Mouse (Mus musculus) kidney, embryonic 15.5 days (tissue): Measurements from ENCODE around the gene Sympk. TPM values are rescaled to one million over a fixed set of nuclear protein-coding genes. Genes with fewer than 3 reads are reported as not detected.

Experiments used
- ATAC-seq: fragments of 200-750 bp; cut with Nextera tagmentation; replicated peaks from 2 replicates; pipeline ENCODE4 v1.8.0; 2017; ENCODE audit warnings: moderate TSS enrichment; ENCODE audit not compliant: low FRiP score
- H3K27ac ChIP-seq: fragments of 300-500 bp; sonication (generic); 2 replicates; pipeline ENCODE4 v1.5.1; 2015; ENCODE audit warnings: mild to moderate bottlenecking, inconsistent platforms
- H3K27me3 ChIP-seq: fragments of 300-500 bp; sonication (generic); 2 replicates; pipeline ENCODE4 v1.6.1; 2015; ENCODE audit warnings: inconsistent platforms
- H3K36me3 ChIP-seq: fragments of 300-500 bp; sonication (generic); 2 replicates; pipeline ENCODE4 v1.6.1; 2015; ENCODE audit warnings: inconsistent platforms
- H3K4me1 ChIP-seq: fragments of 300-500 bp; sonication (generic); 2 replicates; pipeline ENCODE4 v1.6.1; 2015; ENCODE audit warnings: inconsistent platforms
- H3K4me2 ChIP-seq: fragments of 300-500 bp; sonication (generic); 2 replicates; pipeline ENCODE4 v1.6.1; 2015; ENCODE audit warnings: moderate library complexity, mild to moderate bottlenecking, inconsistent platforms
- H3K4me3 ChIP-seq: fragments of 300-500 bp; sonication (generic); replicated peaks from 2 replicates; pipeline ENCODE4 v1.5.1; 2015; ENCODE audit warnings: mild to moderate bottlenecking, inconsistent platforms
- H3K9ac ChIP-seq: fragments of 300-500 bp; sonication (generic); 2 replicates; pipeline ENCODE4 v1.6.1; 2015; ENCODE audit warnings: mild to moderate bottlenecking, inconsistent platforms
- H3K9me3 ChIP-seq: fragments of 300-500 bp; sonication (generic); replicated peaks from 2 replicates; pipeline ENCODE4 v1.6.1; 2016; ENCODE audit warnings: inconsistent platforms
- WGBS: fragments of 180-500 bp; shearing (Covaris S2); methylation state at CpG from one replicate; pipeline ENCODE4 v1.1.7; 2015; ENCODE audit warnings: mixed read lengths; 5-methylcytosine and 5-hydroxymethylcytosine counted together
- polyA plus RNA-seq: library from polyadenylated mRNA; unstranded; fragments of >200 nt; fragmentation: Nextera tagmentation; extraction: Ambion mirVana; gene quantifications from 2 replicates; pipeline ENCODE4 v1.2.1, GENCODE M21; 2015

The Sympk gene
- polyA plus RNA-seq, 1 experiment from 2014 or later = 38.4 TPM

- H3K27me3 ChIP-seq = no peaks in the 10 kb centered on the region
- H3K27ac ChIP-seq = no peak overlapping the region
- ATAC-seq = no peak
- H3K4me3 ChIP-seq = no peak overlapping the region
- peaks cover 46% of the 10 kb centered on the region for H3K4me1 ChIP-seq
- H3K4me2 ChIP-seq = no peak overlapping the region
- H3K9ac ChIP-seq = no peak overlapping the region
- 78% methylated on average over 7 of the region's 7 CpGs for WGBS
- no peaks in the 10 kb centered on the region for H3K9me3 ChIP-seq
- peaks cover 20% of the 10 kb centered on the region for H3K36me3 ChIP-seq
Measured at GRCm38 (mm10) chr7:19010581-19010980, 13.6 kb upstream of the Sympk start.

GRCm38 (mm10) chr7:19012025-19012621 lies 12.1 kb upstream of the Sympk start:
- Histone ChIP-seq H3K36me3 (peaks cover 6% of the 10 kb centered on the region; the same call in 1 of the 2 replicates), H3K4me2 (peak overlapping the region; percentile 75), H3K4me1 (peaks cover 30% of the 10 kb centered on the region), H3K4me3 (peak overlapping the region; percentile 44), H3K27ac (peak overlapping the region; percentile 81), H3K9me3 (no peaks in the 10 kb centered on the region), H3K27me3 (no peaks in the 10 kb centered on the region), H3K9ac (peak overlapping the region; percentile 53)
- WGBS = 3% methylated on average over 31 of the region's 31 CpGs
- ATAC-seq = peak; percentile 31; the same call in 1 of the 2 replicates

GRCm38 (mm10) chr7:19012882-19013281 lies 11.3 kb upstream of the Sympk start:
- Histone ChIP-seq H3K4me2 (peak overlapping the region; percentile 75; the same call in 1 of the 2 replicates), H3K4me3 (no peak overlapping the region)

GRCm38 (mm10) chr7:19014452-19014851 lies 9.7 kb upstream of the Sympk start:
- Histone ChIP-seq H3K9me3 (no peaks in the 10 kb centered on the region), H3K36me3 (no peaks in the 10 kb centered on the region), H3K4me2 (no peak overlapping the region), H3K4me1 (peaks cover 17% of the 10 kb centered on the region), H3K27me3 (no peaks in the 10 kb centered on the region), H3K4me3 (no peak overlapping the region), H3K27ac (no peak overlapping the region), H3K9ac (no peak overlapping the region)
- no peak for ATAC-seq
- 72% methylated on average over 15 of the region's 15 CpGs for WGBS

More at GRCm38 (mm10) chr7:19012882-19013281, 11.3 kb upstream of the Sympk start:
- Histone ChIP-seq H3K27me3 (no peaks in the 10 kb centered on the region), H3K27ac (no peak overlapping the region; the same call in 1 of the 2 replicates), H3K9me3 (no peaks in the 10 kb centered on the region), H3K9ac (no peak overlapping the region), H3K36me3 (no peaks in the 10 kb centered on the region), H3K4me1 (peaks cover 23% of the 10 kb centered on the region)
- no peak for ATAC-seq
- 42% methylated on average over 2 of the region's 2 CpGs for WGBS

- 88% methylated on average over 4 of the region's 4 CpGs for WGBS
- H3K36me3 ChIP-seq = no peaks in the 10 kb centered on the region
- H3K27ac ChIP-seq = no peak overlapping the region
- no peak for ATAC-seq
- peaks cover 20% of the 10 kb centered on the region for H3K4me1 ChIP-seq
- no peak overlapping the region for H3K4me3 ChIP-seq
- H3K9me3 ChIP-seq = no peaks in the 10 kb centered on the region
- no peak overlapping the region for H3K4me2 ChIP-seq
- peaks cover 11% of the 10 kb centered on the region for H3K27me3 ChIP-seq
- no peak overlapping the region for H3K9ac ChIP-seq
Measured at GRCm38 (mm10) chr7:19016042-19016441, 8.1 kb upstream of the Sympk start.

GRCm38 (mm10) chr7:19017909-19018308 lies 6.3 kb upstream of the Sympk start:
- H3K4me1 ChIP-seq = peaks cover 6% of the 10 kb centered on the region
- no peaks in the 10 kb centered on the region for H3K36me3 ChIP-seq
- no peak for ATAC-seq
- no peak overlapping the region for H3K27ac ChIP-seq
- WGBS = 84% methylated on average over 7 of the region's 7 CpGs
- no peaks in the 10 kb centered on the region for H3K9me3 ChIP-seq
- no peak overlapping the region for H3K9ac ChIP-seq
- H3K4me2 ChIP-seq = no peak overlapping the region
- peaks cover 30% of the 10 kb centered on the region for H3K27me3 ChIP-seq
- H3K4me3 ChIP-seq = no peak overlapping the region

GRCm38 (mm10) chr7:19021048-19021447 lies 3.1 kb upstream of the Sympk start:
- Histone ChIP-seq H3K27ac (no peak overlapping the region), H3K27me3 (peaks cover 40% of the 10 kb centered on the region), H3K4me1 (peaks cover 27% of the 10 kb centered on the region), H3K9me3 (no peaks in the 10 kb centered on the region), H3K36me3 (no peaks in the 10 kb centered on the region), H3K9ac (no peak overlapping the region), H3K4me3 (no peak overlapping the region), H3K4me2 (no peak overlapping the region)
- ATAC-seq = no peak
- WGBS = 14% methylated on average over 8 of the region's 8 CpGs

GRCm38 (mm10) chr7:19022189-19022958 lies 1.8 kb upstream of the Sympk start:
- H3K27ac ChIP-seq = no peak overlapping the region
- H3K4me2 ChIP-seq = no peak overlapping the region
- no peak for ATAC-seq
- WGBS = 52% methylated on average over 18 of the region's 18 CpGs
- peaks cover 34% of the 10 kb centered on the region for H3K4me1 ChIP-seq
- no peaks in the 10 kb centered on the region for H3K9me3 ChIP-seq
- peaks cover 40% of the 10 kb centered on the region for H3K27me3 ChIP-seq
- H3K4me3 ChIP-seq = no peak overlapping the region
- no peak overlapping the region for H3K9ac ChIP-seq
- H3K36me3 ChIP-seq = no peaks in the 10 kb centered on the region

- Histone ChIP-seq H3K4me3 (peak within 1 kb of the TSS; percentile 96), H3K27me3 (peaks cover 40% of the 10 kb centered on the region), H3K9me3 (no peaks in the 10 kb centered on the region), H3K4me1 (peaks cover 34% of the 10 kb centered on the region), H3K4me2 (peak within 1 kb of the TSS; percentile 81), H3K9ac (peak within 1 kb of the TSS; percentile 94), H3K27ac (peak within 1 kb of the TSS; percentile 60), H3K36me3 (0 out of 2 replicates have a peak, but pooled peaks cover 1% of the 10 kb centered on the region)
- ATAC-seq = peak; percentile 34
- 2% methylated on average over 30 of the region's 30 CpGs for WGBS
Measured at GRCm38 (mm10) chr7:19023357-19023814, 791 bp upstream of the Sympk start, which contains the start of gene Foxa3. Gene Foxa3 (minus strand): TSS chr7:19023538.

- Histone ChIP-seq H3K9ac (peak overlapping the region; percentile 94), H3K36me3 (peaks cover 15% of the 10 kb centered on the region), H3K27ac (peak overlapping the region; percentile 60), H3K27me3 (peaks cover 40% of the 10 kb centered on the region), H3K4me2 (peak overlapping the region; percentile 81), H3K4me1 (peaks cover 34% of the 10 kb centered on the region), H3K9me3 (no peaks in the 10 kb centered on the region), H3K4me3 (peak overlapping the region; percentile 96)
- WGBS = 2% methylated on average over 34 of the region's 36 CpGs
- peak; percentile 62 for ATAC-seq
Measured at GRCm38 (mm10) chr7:19024581-19025255, 541 bp downstream of the Sympk start.

- Histone ChIP-seq H3K27ac (no peak overlapping the region), H3K4me3 (no peak overlapping the region), H3K4me2 (no peak overlapping the region), H3K9me3 (no peaks in the 10 kb centered on the region), H3K4me1 (peaks cover 29% of the 10 kb centered on the region), H3K9ac (no peak overlapping the region), H3K27me3 (peaks cover 9% of the 10 kb centered on the region), H3K36me3 (peaks cover 48% of the 10 kb centered on the region)
- no peak for ATAC-seq
Measured at GRCm38 (mm10) chr7:19028067-19028466, 3.9 kb downstream of the Sympk start.
